Comparison of ENCODE assay signal across 10 mouse cellular contexts in genomic region chr14:114826662-114827321, GRCm38 (mm10).
"Had no signal": no experiment of that assay in that cellular context is flagged by ENCODE, and none has a peak within 500 bp of the region (broad histone marks: within the 10 kb centered on the region; RNA-seq: fewer than 3 reads in every experiment).

No protein-coding gene starts in this region.

- H3K4me2 ChIP-seq: limb, embryonic 13.5 days; liver, embryonic 15.5 days; neural tube, embryonic 13.5 days; stomach, embryonic 15.5 days had no signal

- H3K9ac ChIP-seq: limb, embryonic 13.5 days; liver, embryonic 15.5 days; neural tube, embryonic 13.5 days; stomach, embryonic 15.5 days had no signal

- H3K27me3 ChIP-seq: limb, embryonic 13.5 days; liver, embryonic 15.5 days; neural tube, embryonic 13.5 days; stomach, embryonic 15.5 days had no signal

- H3K9me3 ChIP-seq: limb, embryonic 13.5 days; liver, embryonic 15.5 days; neural tube, embryonic 13.5 days; stomach, embryonic 15.5 days had no signal

- DNase-seq: kidney, adult 18-20 months; kidney, postnatal 10 days; kidney, postnatal 4 days; right cerebral cortex, postnatal 14 days; thymus, postnatal 36 days had no signal

- H3K36me3 ChIP-seq: limb, embryonic 13.5 days; liver, embryonic 15.5 days; neural tube, embryonic 13.5 days; stomach, embryonic 15.5 days had no signal

- H3K27ac ChIP-seq: layer of hippocampus, adult 2 months; limb, embryonic 13.5 days; liver, embryonic 15.5 days; neural tube, embryonic 13.5 days; stomach, embryonic 15.5 days had no signal

- H3K4me3 ChIP-seq: layer of hippocampus, adult 2 months; limb, embryonic 13.5 days; liver, embryonic 15.5 days; neural tube, embryonic 13.5 days; stomach, embryonic 15.5 days had no signal

- H3K4me1 ChIP-seq: liver, embryonic 15.5 days; neural tube, embryonic 13.5 days; stomach, embryonic 15.5 days had no signal
